ENCODE assay signal across 14 mouse cellular contexts in the genomic region with DNA sequence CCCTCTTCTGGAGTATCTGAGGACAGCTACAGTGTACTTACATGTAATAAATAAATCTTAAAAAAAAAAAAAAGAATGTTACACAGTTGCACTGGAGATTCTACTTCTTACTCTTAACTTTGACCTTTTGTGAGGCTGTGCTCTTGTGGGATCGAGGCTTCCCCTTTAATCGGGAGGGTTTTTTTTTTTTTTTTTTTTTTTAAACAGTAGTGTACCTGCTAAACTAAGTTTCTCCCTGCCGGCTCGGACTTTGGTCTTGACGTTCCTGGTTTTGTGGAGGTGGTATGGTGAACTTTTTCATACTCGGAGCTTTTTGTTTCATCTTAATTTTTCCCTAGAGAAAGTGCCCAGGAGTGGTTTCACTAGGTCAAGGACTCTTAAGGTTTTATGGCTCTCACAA. TPM values are rescaled to one million over a fixed set of nuclear protein-coding genes. Genes with fewer than 3 reads are reported as not detected.
DNase-seq lines count a peak whose midpoint lies in the region; ATAC-seq and TF ChIP-seq lines count a peak whose summit lies in the region.
"Had no signal": no experiment of that assay in that cellular context is flagged by ENCODE, and none has a peak within 500 bp of the region (broad histone marks: within the 10 kb centered on the region; RNA-seq: fewer than 3 reads in every experiment).

No protein-coding gene starts in this region.

- H3K9me3 ChIP-seq in kidney, embryonic 14.5 days (ENCODE audit: control insufficient read depth, low read length) = no peaks in the 10 kb centered on the region
- H3K9me3 ChIP-seq in neural tube, embryonic 13.5 days = no peaks in the 10 kb centered on the region
- no peaks in the 10 kb centered on the region for H3K9me3 ChIP-seq in neural tube, embryonic 15.5 days (replicated peaks)
- H3K9me3 ChIP-seq: limb, embryonic 15.5 days had no signal

- peak; percentile 11; the same call in 1 of the 2 replicates for TF ChIP-seq CTCF in gastrocnemius, adult 2 months (IDR thresholded peaks at IDR 0.05)

- ATAC-seq in kidney, embryonic 14.5 days (ENCODE audit: low FRiP score, low TSS enrichment) = no peak
- ATAC-seq in neural tube, embryonic 13.5 days (ENCODE audit: low read depth) = no peak
- no peak for ATAC-seq in neural tube, embryonic 15.5 days (ENCODE audit: low FRiP score)
- no peak for ATAC-seq in megakaryocyte, adult 5-6 weeks (ENCODE audit: poor library complexity, severe bottlenecking)
- ATAC-seq: forebrain, embryonic 16.5 days had no signal

- H3K27me3 ChIP-seq in kidney, embryonic 14.5 days (ENCODE audit: control insufficient read depth, insufficient read depth, low read length) = no peaks in the 10 kb centered on the region
- no peaks in the 10 kb centered on the region for H3K27me3 ChIP-seq in neural tube, embryonic 13.5 days
- no peaks in the 10 kb centered on the region for H3K27me3 ChIP-seq in neural tube, embryonic 15.5 days (replicated peaks)
- H3K27me3 ChIP-seq: limb, embryonic 15.5 days had no signal

- no peak for DNase-seq in gastrocnemius, adult 2 months
- DNase-seq in gastrocnemius, postnatal 14 days = no peak
- peak; percentile 29 for DNase-seq in kidney, postnatal 14 days
- no peak for DNase-seq in right cerebral cortex, postnatal 14 days
- DNase-seq: cerebellum, postnatal 25 days; layer of hippocampus, adult 9-11 months; lung, postnatal 36 days had no signal

- intact Hi-C loops in gastrocnemius, adult 2 months (cut with DNase I) = loop anchor here (5.0 kb wide), 3 partner anchors 42 to 122 kb away; partner anchors contain the start of gene Sh2b3
- intact Hi-C loops in gastrocnemius, postnatal 14 days (cut with DNase I; ENCODE audit: low total_unique reads) = no loop called here

- no peak overlapping the region for H3K9ac ChIP-seq in kidney, embryonic 14.5 days (ENCODE audit: low read depth, low read length)
- no peak overlapping the region for H3K9ac ChIP-seq in neural tube, embryonic 13.5 days
- no peak overlapping the region for H3K9ac ChIP-seq in neural tube, embryonic 15.5 days (replicated peaks)
- H3K9ac ChIP-seq: limb, embryonic 15.5 days had no signal

- H3K4me1 ChIP-seq in kidney, embryonic 14.5 days (ENCODE audit: control insufficient read depth, insufficient read depth, low read length) = peaks cover 20% of the 10 kb centered on the region
- peaks cover 54% of the 10 kb centered on the region for H3K4me1 ChIP-seq in neural tube, embryonic 13.5 days (replicated peaks)
- peaks cover 60% of the 10 kb centered on the region for H3K4me1 ChIP-seq in neural tube, embryonic 15.5 days

- peak overlapping the region; percentile 63; the same call in 1 of the 2 replicates for H3K27ac ChIP-seq in gastrocnemius, adult 2 months
- no peak overlapping the region for H3K27ac ChIP-seq in kidney, embryonic 14.5 days (ENCODE audit: low read depth, low read length)
- H3K27ac ChIP-seq in neural tube, embryonic 13.5 days (replicated peaks) = no peak overlapping the region
- H3K27ac ChIP-seq in neural tube, embryonic 15.5 days (replicated peaks) = no peak overlapping the region
- H3K27ac ChIP-seq: limb, embryonic 15.5 days had no signal

- 79% methylated on average over 6 of the region's 6 CpGs for WGBS in kidney, embryonic 14.5 days
- 79% methylated on average over 6 of the region's 6 CpGs for WGBS in neural tube, embryonic 13.5 days
- 87% methylated on average over 6 of the region's 6 CpGs for WGBS in neural tube, embryonic 15.5 days

- H3K4me2 ChIP-seq in kidney, embryonic 14.5 days (replicated peaks; ENCODE audit: low read depth, low read length) = no peak overlapping the region
- 0 out of 2 replicates have a peak overlapping the region, but pooled peaks have one; percentile 4 for H3K4me2 ChIP-seq in neural tube, embryonic 13.5 days
- no peak overlapping the region for H3K4me2 ChIP-seq in neural tube, embryonic 15.5 days
- H3K4me2 ChIP-seq: limb, embryonic 15.5 days; midbrain, embryonic 11.5 days had no signal

- no peaks in the 10 kb centered on the region; the same call in 1 of the 2 replicates for H3K36me3 ChIP-seq in kidney, embryonic 14.5 days (ENCODE audit: control insufficient read depth, insufficient read depth, low read length)
- peaks cover 4% of the 10 kb centered on the region; the same call in 1 of the 2 replicates for H3K36me3 ChIP-seq in neural tube, embryonic 13.5 days
- H3K36me3 ChIP-seq in neural tube, embryonic 15.5 days = 0 out of 2 replicates have a peak, but pooled peaks cover 3% of the 10 kb centered on the region
- H3K36me3 ChIP-seq: limb, embryonic 15.5 days had no signal

- no peak overlapping the region for H3K4me3 ChIP-seq in gastrocnemius, adult 2 months
- H3K4me3 ChIP-seq in kidney, embryonic 14.5 days (ENCODE audit: low read length) = no peak overlapping the region
- H3K4me3 ChIP-seq in neural tube, embryonic 13.5 days = no peak overlapping the region
- no peak overlapping the region for H3K4me3 ChIP-seq in neural tube, embryonic 15.5 days (replicated peaks)
- H3K4me3 ChIP-seq: limb, embryonic 15.5 days had no signal

RNA-seq across cellular contexts. Expression of gene Atxn2, which starts 3.8 kb away (rescaled TPM):
- total RNA-seq in gastrocnemius, adult 2 months (2021) = 100 to 1,000 TPM in 1 of 2 experiments, 10 to 100 TPM in 1; 94.6 to 117 TPM
- 100 to 1,000 TPM; 112 to 122 TPM for total RNA-seq in gastrocnemius, postnatal 14 days (2021)
- 76.6 and 88.5 TPM in 2 replicates for polyA plus RNA-seq in kidney, embryonic 14.5 days (2014; fragmentation: Nextera tagmentation; extraction: Ambion mirVana)
- polyA plus RNA-seq in neural tube, embryonic 13.5 days (2015; fragmentation: Nextera tagmentation; extraction: Ambion mirVana) = 83.7 and 89.1 TPM in 2 replicates
- 70.2 and 100 TPM in 2 replicates for polyA plus RNA-seq in neural tube, embryonic 15.5 days (2015; fragmentation: Nextera tagmentation; extraction: Ambion mirVana)
- 46.3 and 50.9 TPM in 2 replicates for total RNA-seq in megakaryocyte, adult 5-6 weeks (2015)
- total RNA-seq in megakaryocyte, adult 5-6 weeks (2017) = 33.2 and 46.3 TPM in 2 replicates

RNA-seq across cellular contexts. Expression of gene Brap, which starts 54.6 kb away (rescaled TPM):
- total RNA-seq in gastrocnemius, adult 2 months (2021) = 10 to 100 TPM; 31.5 to 35.5 TPM
- total RNA-seq in gastrocnemius, postnatal 14 days (2021) = 10 to 100 TPM; 22.9 to 25.1 TPM
- 20.5 and 35.2 TPM in 2 replicates for polyA plus RNA-seq in kidney, embryonic 14.5 days (2014; fragmentation: Nextera tagmentation; extraction: Ambion mirVana)
- polyA plus RNA-seq in neural tube, embryonic 13.5 days (2015; fragmentation: Nextera tagmentation; extraction: Ambion mirVana) = 46.1 and 47.3 TPM in 2 replicates
- polyA plus RNA-seq in neural tube, embryonic 15.5 days (2015; fragmentation: Nextera tagmentation; extraction: Ambion mirVana) = 38.9 and 42.1 TPM in 2 replicates
- total RNA-seq in megakaryocyte, adult 5-6 weeks (2015) = 22.7 and 25.6 TPM in 2 replicates
- total RNA-seq in megakaryocyte, adult 5-6 weeks (2017) = 53.5 and 71.5 TPM in 2 replicates

RNA-seq across cellular contexts. Expression of gene Acad10, which starts 54.6 kb away (rescaled TPM):
- total RNA-seq in gastrocnemius, adult 2 months (2021) = 10 to 100 TPM in 1 of 2 experiments, 1 to 10 TPM in 1; 9.1 to 14.9 TPM
- 1 to 10 TPM; 4.5 to 9.4 TPM for total RNA-seq in gastrocnemius, postnatal 14 days (2021)
- 1.7 and 3.2 TPM in 2 replicates for polyA plus RNA-seq in kidney, embryonic 14.5 days (2014; fragmentation: Nextera tagmentation; extraction: Ambion mirVana)
- polyA plus RNA-seq in neural tube, embryonic 13.5 days (2015; fragmentation: Nextera tagmentation; extraction: Ambion mirVana) = 1.3 and 1.6 TPM in 2 replicates
- polyA plus RNA-seq in neural tube, embryonic 15.5 days (2015; fragmentation: Nextera tagmentation; extraction: Ambion mirVana) = 0.91 and 1.8 TPM in 2 replicates
- 0.46 and 0.60 TPM in 2 replicates for total RNA-seq in megakaryocyte, adult 5-6 weeks (2015)
- total RNA-seq in megakaryocyte, adult 5-6 weeks (2017) = 0.69 and 1.4 TPM in 2 replicates
